Mouse (Mus musculus): ENCODE results near the gene Pola2. TPM values are rescaled to one million over a fixed set of nuclear protein-coding genes. Genes with fewer than 3 reads are reported as not detected.

Pola2 gene
- polyA plus RNA-seq, 1 experiment from 2014 or later = 57.4 TPM

Other genes with a start within 250 kb of the Pola2 start
- 8.2 and 9.1 TPM in 2 replicates for gene Ehbp1l1, start 237.9 kb downstream of the Pola2 start, polyA plus RNA-seq (2016; fragmentation: Nextera tagmentation; extraction: Ambion mirVana)
- gene Fam89b, start 234.5 kb downstream of the Pola2 start, polyA plus RNA-seq (2016; fragmentation: Nextera tagmentation; extraction: Ambion mirVana) = 175 and 186 TPM in 2 replicates
- 7.9 and 9.1 TPM in 2 replicates for gene Ltbp3, start 223.3 kb downstream of the Pola2 start, polyA plus RNA-seq (2016; fragmentation: Nextera tagmentation; extraction: Ambion mirVana)
- gene Scyl1, start 192.8 kb downstream of the Pola2 start, polyA plus RNA-seq (2016; fragmentation: Nextera tagmentation; extraction: Ambion mirVana) = 63.6 and 68.4 TPM in 2 replicates
- gene Frmd8, start 88.9 kb downstream of the Pola2 start, polyA plus RNA-seq (2016; fragmentation: Nextera tagmentation; extraction: Ambion mirVana) = 22.3 and 24.8 TPM in 2 replicates
- 1.9 and 3.4 TPM in 2 replicates for gene Slc25a45, start 86.4 kb downstream of the Pola2 start, polyA plus RNA-seq (2016; fragmentation: Nextera tagmentation; extraction: Ambion mirVana)
- 11.1 and 11.4 TPM in 2 replicates for gene Tigd3, start 70.1 kb downstream of the Pola2 start, polyA plus RNA-seq (2016; fragmentation: Nextera tagmentation; extraction: Ambion mirVana)
- gene Dpf2, start 51.2 kb downstream of the Pola2 start, polyA plus RNA-seq (2016; fragmentation: Nextera tagmentation; extraction: Ambion mirVana) = 171 and 185 TPM in 2 replicates
- 3.6 and 3.8 TPM in 2 replicates for gene Cdc42ep2, start 39.4 kb downstream of the Pola2 start, polyA plus RNA-seq (2016; fragmentation: Nextera tagmentation; extraction: Ambion mirVana)
- gene Slc22a20, start 21.9 kb upstream of the Pola2 start, polyA plus RNA-seq (2016; fragmentation: Nextera tagmentation; extraction: Ambion mirVana) = not detected in 2 replicates
- 3.8 and 4.5 TPM in 2 replicates for gene Capn1, start 51.7 kb upstream of the Pola2 start, polyA plus RNA-seq (2016; fragmentation: Nextera tagmentation; extraction: Ambion mirVana)
- 30.0 and 32.6 TPM in 2 replicates for gene Syvn1, start 82.4 kb upstream of the Pola2 start, polyA plus RNA-seq (2016; fragmentation: Nextera tagmentation; extraction: Ambion mirVana)
- gene Mrpl49, start 93.6 kb upstream of the Pola2 start, polyA plus RNA-seq (2016; fragmentation: Nextera tagmentation; extraction: Ambion mirVana) = 75.8 and 76.4 TPM in 2 replicates
- gene Fau, start 93.6 kb upstream of the Pola2 start, polyA plus RNA-seq (2016; fragmentation: Nextera tagmentation; extraction: Ambion mirVana) = 595 and 628 TPM in 2 replicates
- gene Znhit2, start 97.0 kb upstream of the Pola2 start, polyA plus RNA-seq (2016; fragmentation: Nextera tagmentation; extraction: Ambion mirVana) = 30.8 and 32.2 TPM in 2 replicates
- gene Tm7sf2, start 104.2 kb upstream of the Pola2 start, polyA plus RNA-seq (2016; fragmentation: Nextera tagmentation; extraction: Ambion mirVana) = 41.0 and 41.3 TPM in 2 replicates
- gene Vps51, start 113.0 kb upstream of the Pola2 start, polyA plus RNA-seq (2016; fragmentation: Nextera tagmentation; extraction: Ambion mirVana) = 77.0 and 82.2 TPM in 2 replicates
- gene Tmem262, start 115.8 kb upstream of the Pola2 start, polyA plus RNA-seq (2016; fragmentation: Nextera tagmentation; extraction: Ambion mirVana) = not detected in 2 replicates
- 2.6 and 3.6 TPM in 2 replicates for gene Gm28374, start 118.1 kb upstream of the Pola2 start, polyA plus RNA-seq (2016; fragmentation: Nextera tagmentation; extraction: Ambion mirVana)
- gene Zfpl1, start 120.8 kb upstream of the Pola2 start, polyA plus RNA-seq (2016; fragmentation: Nextera tagmentation; extraction: Ambion mirVana) = 67.1 and 75.1 TPM in 2 replicates
- gene Cdca5, start 120.8 kb upstream of the Pola2 start, polyA plus RNA-seq (2016; fragmentation: Nextera tagmentation; extraction: Ambion mirVana) = 41.5 and 42.1 TPM in 2 replicates
- 0.77 TPM in 1 of 2 replicates, not detected in the other for gene AC131692.1, start 130.2 kb upstream of the Pola2 start, polyA plus RNA-seq (2016; fragmentation: Nextera tagmentation; extraction: Ambion mirVana)
- gene Naaladl1, start 141.6 kb upstream of the Pola2 start, polyA plus RNA-seq (2016; fragmentation: Nextera tagmentation; extraction: Ambion mirVana) = 0.59 and 0.94 TPM in 2 replicates
- 49.7 and 50.8 TPM in 2 replicates for gene Sac3d1, start 154.4 kb upstream of the Pola2 start, polyA plus RNA-seq (2016; fragmentation: Nextera tagmentation; extraction: Ambion mirVana)
- gene Snx15, start 164.1 kb upstream of the Pola2 start, polyA plus RNA-seq (2016; fragmentation: Nextera tagmentation; extraction: Ambion mirVana) = 29.7 and 30.5 TPM in 2 replicates
- not detected in 2 replicates for gene Batf2, start 176.8 kb upstream of the Pola2 start, polyA plus RNA-seq (2016; fragmentation: Nextera tagmentation; extraction: Ambion mirVana)
- 90.9 and 96.1 TPM in 2 replicates for gene Arl2, start 177.3 kb upstream of the Pola2 start, polyA plus RNA-seq (2016; fragmentation: Nextera tagmentation; extraction: Ambion mirVana)
- gene Majin, start 220.2 kb upstream of the Pola2 start, polyA plus RNA-seq (2016; fragmentation: Nextera tagmentation; extraction: Ambion mirVana) = not detected in 2 replicates